Mouse (Mus musculus): ENCODE measurements around the gene Ttc4. TPM values are rescaled to one million over a fixed set of nuclear protein-coding genes. Genes with fewer than 3 reads are reported as not detected.

Gene Ttc4
- polyA plus RNA-seq, 1 experiment from 2014 or later: 118 TPM

DNA sequence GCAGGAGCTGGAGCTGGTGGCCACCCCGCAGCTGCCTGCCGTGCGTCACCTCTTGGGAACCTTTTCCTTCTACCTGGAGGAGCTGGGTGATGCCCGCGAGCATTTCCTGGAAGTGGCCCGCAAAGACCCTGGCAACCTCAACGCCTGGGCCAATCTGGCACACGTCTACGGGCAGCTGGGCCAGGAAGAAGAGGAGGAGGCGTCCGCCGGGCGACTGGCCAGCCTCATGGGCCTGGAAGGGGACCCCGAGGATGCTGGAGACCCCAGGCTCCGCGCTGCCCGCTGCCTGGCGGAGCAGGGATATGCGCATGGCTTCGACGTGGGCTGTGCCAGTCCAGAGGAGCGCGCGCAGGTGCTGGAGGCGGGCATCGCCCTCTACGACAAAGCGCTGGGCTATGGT lies 56.0 kb downstream of the Ttc4 start:
- Histone ChIP-seq H3K27me3 (peaks cover 48% of the 10 kb centered on the region), H3K4me3 (replicated peaks) (no peak overlapping the region)
- WGBS: 29% methylated on average over 28 of the region's 28 CpGs

DNA sequence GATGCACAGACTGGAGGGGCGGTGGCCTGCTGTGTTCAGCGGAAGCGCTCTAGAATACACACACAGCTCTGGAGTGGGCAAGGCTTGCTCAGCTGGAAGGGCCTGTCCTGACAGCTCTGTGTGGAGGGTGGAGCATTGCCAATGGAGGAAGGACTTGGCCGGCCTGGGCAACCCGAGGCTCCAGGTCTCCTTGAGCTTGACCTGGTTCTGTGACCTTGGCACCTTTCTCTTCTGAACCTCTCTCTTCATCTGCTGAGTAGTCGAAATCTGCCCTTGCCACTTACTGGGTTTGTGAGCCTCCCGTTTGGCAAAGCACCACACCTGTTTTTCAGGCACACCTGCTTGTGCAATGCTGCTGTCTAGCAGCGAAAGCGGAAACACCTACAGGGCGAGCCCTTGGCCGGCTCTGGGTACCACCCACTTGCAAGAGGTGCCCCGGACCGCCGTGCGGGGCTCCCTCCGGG lies 56.7 kb downstream of the Ttc4 start, which contains the start of gene Ttc22:
Ttc22 (plus strand) TSS at position 403 of the 464 bp plus-strand sequence.
- Histone ChIP-seq H3K4me3 (replicated peaks) (no peak within 1 kb of the TSS), H3K9me3 (no peaks in the 10 kb centered on the region), H3K36me3 (no peaks in the 10 kb centered on the region), H3K4me2 (replicated peaks) (no peak within 1 kb of the TSS), H3K4me1 (replicated peaks) (peaks cover 12% of the 10 kb centered on the region), H3K27ac (no peak within 1 kb of the TSS), H3K27me3 (peaks cover 43% of the 10 kb centered on the region), H3K9ac (replicated peaks) (no peak within 1 kb of the TSS)
- no peak for ATAC-seq
- WGBS: 24% methylated on average over 16 of the region's 16 CpGs

More for the DNA sequence above, 56.0 kb downstream of the Ttc4 start:
- no peak overlapping the region for H3K27ac ChIP-seq
- no peaks in the 10 kb centered on the region for H3K36me3 ChIP-seq
- no peak for ATAC-seq
- no peaks in the 10 kb centered on the region for H3K9me3 ChIP-seq
- H3K4me1 ChIP-seq (replicated peaks): 0 out of 2 replicates have a peak, but pooled peaks cover 6% of the 10 kb centered on the region
- H3K9ac ChIP-seq (replicated peaks): no peak overlapping the region
- H3K4me2 ChIP-seq (replicated peaks): no peak overlapping the region

DNA sequence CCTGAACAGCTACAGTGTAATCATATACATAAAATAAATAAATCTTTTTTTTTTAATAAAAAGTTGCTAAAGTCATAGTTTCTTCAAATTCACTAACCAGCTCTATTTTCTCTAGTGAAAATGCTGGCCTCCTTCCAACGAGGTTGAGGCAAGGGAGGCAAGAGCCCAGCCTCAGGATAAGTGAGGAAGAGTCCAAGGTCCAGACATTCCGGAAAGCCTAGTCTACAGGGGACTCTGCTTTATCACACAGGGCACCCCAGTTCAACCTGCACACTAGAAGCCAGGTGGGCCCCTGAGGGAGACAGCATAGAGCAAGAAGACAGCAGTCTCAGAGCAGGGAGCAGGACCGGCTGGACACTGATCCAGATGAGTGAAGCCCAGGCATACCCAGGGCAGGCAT lies 57.3 kb downstream of the Ttc4 start:
- H3K27ac ChIP-seq: no peak overlapping the region
- peaks cover 43% of the 10 kb centered on the region for H3K27me3 ChIP-seq
- no peak overlapping the region for H3K4me3 ChIP-seq (replicated peaks)
- no peak overlapping the region for H3K9ac ChIP-seq (replicated peaks)
- no peaks in the 10 kb centered on the region for H3K36me3 ChIP-seq
- no peak overlapping the region for H3K4me2 ChIP-seq (replicated peaks)
- WGBS: 74% methylated on average over 3 of the region's 3 CpGs
- H3K4me1 ChIP-seq (replicated peaks): peaks cover 14% of the 10 kb centered on the region
- no peaks in the 10 kb centered on the region for H3K9me3 ChIP-seq
- no peak for ATAC-seq

DNA sequence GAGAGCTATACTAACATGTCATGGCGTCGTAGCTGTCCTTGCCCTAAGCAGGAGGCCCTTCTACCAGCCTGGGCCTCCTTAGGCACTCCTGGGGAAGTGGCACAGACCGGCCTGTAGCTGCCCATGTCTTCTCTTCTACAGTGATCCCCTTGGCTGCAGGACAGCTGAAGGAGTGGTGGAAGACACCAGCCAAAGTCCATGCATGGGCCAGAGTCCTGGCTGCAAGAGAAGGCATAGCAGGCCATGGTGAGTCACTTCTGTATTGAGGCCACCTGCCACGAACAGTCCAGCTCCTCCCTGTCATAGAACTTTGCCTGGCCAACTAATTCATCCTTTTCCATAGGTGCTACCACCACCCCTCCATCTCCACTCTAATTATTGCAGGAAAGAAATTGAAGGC lies 59.8 kb downstream of the Ttc4 start:
- no peak for ATAC-seq
- H3K9ac ChIP-seq (replicated peaks): no peak overlapping the region
- H3K9me3 ChIP-seq: no peaks in the 10 kb centered on the region
- WGBS: 87% methylated on average over 4 of the region's 4 CpGs
- no peak overlapping the region for H3K4me3 ChIP-seq (replicated peaks)
- peaks cover 30% of the 10 kb centered on the region for H3K27me3 ChIP-seq
- no peak overlapping the region for H3K4me2 ChIP-seq (replicated peaks)
- H3K27ac ChIP-seq: no peak overlapping the region
- H3K4me1 ChIP-seq (replicated peaks): peaks cover 12% of the 10 kb centered on the region
- no peaks in the 10 kb centered on the region for H3K36me3 ChIP-seq

DNA sequence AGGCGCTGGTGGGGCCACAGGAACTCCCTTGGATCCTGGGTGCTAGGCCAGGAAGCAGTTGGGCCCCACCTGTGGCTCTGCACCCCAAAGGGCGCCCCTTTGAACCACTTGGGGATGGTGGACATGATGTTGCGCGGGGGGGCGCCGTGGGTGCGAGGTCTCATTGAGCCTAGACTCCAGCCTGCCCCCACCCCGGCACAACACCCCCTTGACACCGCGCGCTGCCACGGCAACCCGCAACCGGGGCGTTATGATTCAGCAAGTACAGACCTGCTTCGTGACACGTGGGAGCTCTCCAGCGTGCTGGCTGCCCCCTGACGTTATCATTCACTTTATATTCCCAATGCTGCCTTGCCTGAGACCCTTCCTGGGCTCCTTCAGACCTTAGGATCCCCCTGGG lies 61.7 kb downstream of the Ttc4 start, which contains the start of gene Lexm:
Lexm (minus strand) TSS at position 186 of the 400 bp plus-strand sequence.
- under 1% methylated on average over 17 of the region's 19 CpGs for WGBS
- H3K4me1 ChIP-seq (replicated peaks): peaks cover 9% of the 10 kb centered on the region
- H3K9ac ChIP-seq (replicated peaks): no peak within 1 kb of the TSS; the same call in 1 of the 2 replicates
- H3K9me3 ChIP-seq: no peaks in the 10 kb centered on the region
- no peak within 1 kb of the TSS; the same call in 1 of the 2 replicates for H3K4me3 ChIP-seq (replicated peaks)
- peak within 1 kb of the TSS; percentile 52 for H3K4me2 ChIP-seq (replicated peaks)
- H3K36me3 ChIP-seq: no peaks in the 10 kb centered on the region
- ATAC-seq: no peak
- peaks cover 12% of the 10 kb centered on the region for H3K27me3 ChIP-seq
- H3K27ac ChIP-seq: no peak within 1 kb of the TSS

DNA sequence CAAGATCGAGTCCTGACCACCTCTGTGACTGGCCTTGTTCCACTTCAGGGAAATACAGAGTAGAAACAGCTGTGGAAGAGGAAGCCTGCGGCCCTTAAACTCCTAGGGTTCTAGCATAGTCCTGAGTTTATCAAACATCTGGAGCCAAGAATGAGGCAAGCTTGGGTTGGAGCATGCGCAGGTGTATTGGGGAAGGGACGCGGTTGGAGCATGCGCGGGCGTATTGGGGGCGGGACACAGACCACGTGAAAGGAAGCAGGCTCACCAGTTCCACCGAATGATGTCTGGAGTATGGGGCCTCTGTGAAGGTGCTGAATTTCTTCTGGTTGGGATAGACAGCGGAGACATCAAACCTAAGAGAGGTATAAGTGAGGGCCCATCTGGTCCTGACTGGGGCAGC lies 63.1 kb downstream of the Ttc4 start:
- Histone ChIP-seq H3K36me3 (no peaks in the 10 kb centered on the region), H3K27me3 (peaks cover 5% of the 10 kb centered on the region; the same call in 1 of the 2 replicates), H3K4me2 (replicated peaks) (no peak overlapping the region), H3K4me3 (replicated peaks) (no peak overlapping the region), H3K27ac (no peak overlapping the region), H3K9ac (replicated peaks) (no peak overlapping the region), H3K4me1 (replicated peaks) (peaks cover 9% of the 10 kb centered on the region), H3K9me3 (no peaks in the 10 kb centered on the region)
- ATAC-seq: no peak
- 88% methylated on average over 12 of the region's 12 CpGs for WGBS

DNA sequence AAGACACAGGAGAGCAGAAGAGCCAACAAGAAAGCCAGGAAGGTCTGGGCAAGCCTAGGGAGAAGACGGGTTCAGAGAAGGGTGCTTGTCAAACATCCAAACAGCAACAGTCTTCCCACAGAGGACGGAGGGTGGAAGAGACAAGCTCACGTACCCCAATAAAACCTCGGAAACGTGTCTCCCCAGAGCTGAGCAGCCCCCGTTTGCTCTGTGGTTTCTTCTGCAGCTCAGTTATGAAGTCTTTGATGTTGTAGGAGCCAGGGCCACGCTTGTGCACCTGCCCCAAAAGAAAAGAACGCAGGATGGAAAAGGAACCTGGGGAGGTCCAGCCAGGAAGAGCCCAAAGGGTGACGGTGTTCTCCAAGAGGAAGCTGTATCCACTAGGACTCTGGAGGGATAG lies 63.9 kb downstream of the Ttc4 start:
- Histone ChIP-seq H3K4me1 (replicated peaks) (peaks cover 9% of the 10 kb centered on the region), H3K4me3 (replicated peaks) (no peak overlapping the region), H3K27ac (no peak overlapping the region), H3K9ac (replicated peaks) (no peak overlapping the region), H3K36me3 (no peaks in the 10 kb centered on the region), H3K9me3 (no peaks in the 10 kb centered on the region), H3K4me2 (replicated peaks) (no peak overlapping the region), H3K27me3 (peaks cover 5% of the 10 kb centered on the region; the same call in 1 of the 2 replicates)
- ATAC-seq: no peak
- 86% methylated on average over 9 of the region's 9 CpGs for WGBS

DNA sequence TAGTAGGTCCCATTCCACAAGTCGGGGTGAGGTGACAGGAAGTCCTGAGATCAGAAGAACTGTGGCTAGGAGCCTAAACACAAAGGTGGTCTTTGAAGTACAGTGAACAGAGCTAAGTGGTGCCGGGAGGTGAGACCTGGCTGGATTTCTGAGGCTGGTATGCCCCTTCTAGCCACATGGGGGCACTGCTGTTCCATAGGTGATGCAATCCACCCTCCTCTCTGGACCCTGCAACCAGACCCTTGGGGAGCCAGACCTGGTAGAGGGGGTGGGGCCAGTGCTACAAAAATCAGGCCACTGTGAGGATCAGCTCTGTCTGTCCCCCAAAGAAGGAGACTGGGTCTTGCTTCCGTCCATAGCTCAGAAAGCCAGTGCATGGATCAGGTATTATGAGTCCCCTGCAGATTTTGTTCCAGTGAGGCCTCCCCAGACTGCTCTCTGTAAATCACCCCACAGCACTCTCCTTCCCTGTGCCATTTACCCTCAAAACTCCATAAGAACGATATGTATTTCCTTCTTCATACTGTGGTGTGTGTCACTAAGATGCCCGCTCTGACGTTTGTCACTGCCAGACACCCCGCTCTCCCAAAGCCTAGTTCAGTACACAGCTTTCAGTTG lies 64.5 kb downstream of the Ttc4 start:
- H3K9ac ChIP-seq (replicated peaks): no peak overlapping the region
- H3K4me3 ChIP-seq (replicated peaks): no peak overlapping the region
- WGBS: 42% methylated on average over 7 of the region's 7 CpGs
- no peak overlapping the region for H3K4me2 ChIP-seq (replicated peaks)
- H3K36me3 ChIP-seq: no peaks in the 10 kb centered on the region
- no peaks in the 10 kb centered on the region for H3K9me3 ChIP-seq
- H3K27ac ChIP-seq: no peak overlapping the region
- H3K27me3 ChIP-seq: peaks cover 5% of the 10 kb centered on the region; the same call in 1 of the 2 replicates
- peaks cover 9% of the 10 kb centered on the region for H3K4me1 ChIP-seq (replicated peaks)
- peak; percentile 78 for ATAC-seq

DNA sequence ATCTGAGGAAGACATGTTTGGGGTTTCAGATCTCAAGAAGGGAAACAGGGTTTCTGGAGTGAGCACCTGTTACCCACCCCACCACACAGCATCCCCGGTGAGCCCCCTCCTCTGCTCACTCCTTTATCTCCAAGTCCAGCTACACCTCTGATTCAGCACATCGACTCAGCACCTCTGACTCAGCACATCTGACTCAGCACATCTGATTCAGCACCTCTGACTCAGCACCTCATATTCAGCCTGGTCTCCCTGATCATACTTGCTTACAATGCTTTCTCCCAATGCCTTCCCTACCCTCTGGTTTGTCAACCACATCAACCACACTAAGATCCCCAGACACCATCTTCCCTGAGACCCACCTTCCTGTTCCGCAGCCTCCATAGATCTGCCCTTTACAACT lies 65.2 kb downstream of the Ttc4 start:
- no peak overlapping the region for H3K4me2 ChIP-seq (replicated peaks)
- no peak for ATAC-seq
- H3K9me3 ChIP-seq: no peaks in the 10 kb centered on the region
- peaks cover 9% of the 10 kb centered on the region for H3K4me1 ChIP-seq (replicated peaks)
- no peaks in the 10 kb centered on the region for H3K36me3 ChIP-seq
- H3K9ac ChIP-seq (replicated peaks): no peak overlapping the region
- peaks cover 2% of the 10 kb centered on the region; the same call in 1 of the 2 replicates for H3K27me3 ChIP-seq
- no peak overlapping the region for H3K4me3 ChIP-seq (replicated peaks)
- H3K27ac ChIP-seq: no peak overlapping the region
- WGBS: 75% methylated on average over 3 of the region's 3 CpGs

DNA sequence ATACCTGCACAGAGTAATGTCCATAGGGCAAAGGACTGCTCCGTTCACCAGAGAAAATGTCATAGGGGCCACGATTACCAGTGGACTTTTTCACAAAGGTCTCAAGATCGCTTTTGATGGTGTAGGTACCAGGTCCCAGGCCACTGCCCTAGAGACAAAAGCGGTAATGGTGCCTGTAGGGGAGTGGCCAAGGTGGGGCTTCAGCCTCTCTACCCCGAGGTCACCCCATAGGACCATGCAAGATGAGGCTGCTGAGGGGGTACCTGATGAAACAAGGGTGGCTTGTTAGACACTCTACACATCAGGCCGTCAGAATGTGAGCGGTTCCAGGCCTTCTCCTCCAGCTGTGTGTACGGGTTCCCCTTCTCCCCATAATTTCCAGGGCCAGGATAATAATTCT lies 65.6 kb downstream of the Ttc4 start:
- no peak overlapping the region for H3K4me3 ChIP-seq (replicated peaks)
- no peak overlapping the region for H3K4me2 ChIP-seq (replicated peaks)
- H3K9ac ChIP-seq (replicated peaks): no peak overlapping the region
- H3K27me3 ChIP-seq: no peaks in the 10 kb centered on the region; the same call in 1 of the 2 replicates
- 78% methylated on average over 8 of the region's 8 CpGs for WGBS
- no peaks in the 10 kb centered on the region for H3K36me3 ChIP-seq
- H3K9me3 ChIP-seq: no peaks in the 10 kb centered on the region
- H3K4me1 ChIP-seq (replicated peaks): peaks cover 9% of the 10 kb centered on the region
- no peak for ATAC-seq
- H3K27ac ChIP-seq: no peak overlapping the region
